Mouse (Mus musculus) small intestine, adult 2 months (tissue): ENCODE measurements around the gene Mb. TPM values are rescaled to one million over a fixed set of nuclear protein-coding genes. Genes with fewer than 3 reads are reported as not detected.

Experiments used
- H3K27ac ChIP-seq: fragments of 200-500 bp; 2 replicates; pipeline ENCODE4 v1.5.1; 2012; ENCODE audit warnings: low read depth, low read length, control low read depth, inconsistent platforms; ENCODE audit not compliant: insufficient read depth
- H3K27me3 ChIP-seq: fragments of 200-500 bp; 2 replicates; pipeline ENCODE4 v1.6.1; 2012; ENCODE audit warnings: mild to moderate bottlenecking, moderate library complexity, low read length, inconsistent platforms; ENCODE audit not compliant: control insufficient read depth, insufficient read depth
- H3K36me3 ChIP-seq: fragments of 200-500 bp; 2 replicates; pipeline ENCODE4 v1.6.1; 2012; ENCODE audit warnings: mild to moderate bottlenecking, low read length, control low read depth, inconsistent platforms; ENCODE audit not compliant: control insufficient read depth, insufficient read depth
- H3K4me1 ChIP-seq: fragments of 200-500 bp; 2 replicates; pipeline ENCODE4 v1.6.1; 2012; ENCODE audit warnings: low read length, inconsistent platforms, mixed read lengths; ENCODE audit not compliant: control insufficient read depth, insufficient read depth, insufficient read length
- H3K4me3 ChIP-seq: fragments of 200-500 bp; 2 replicates; pipeline ENCODE4 v1.5.1; 2012; ENCODE audit warnings: low read depth, mild to moderate bottlenecking, control low read depth, inconsistent platforms, low read length, moderate library complexity
- CTCF ChIP-seq: fragments of 200-500 bp; IDR thresholded peaks from 2 replicates; pipeline ENCODE4 v1.5.1; 2012; ENCODE audit warnings: low read depth, mild to moderate bottlenecking, control low read depth, inconsistent platforms, low read length, moderate library complexity, mixed read lengths; ENCODE audit not compliant: insufficient replicate concordance, insufficient read length; ENCODE audit errors: extremely low read depth
- POLR2A ChIP-seq: fragments of 200-500 bp; IDR thresholded peaks from 2 replicates; pipeline ENCODE4 v1.6.1; 2012; ENCODE audit warnings: low read depth, mild to moderate bottlenecking, control low read depth, inconsistent platforms, low read length, moderate library complexity
- WGBS: fragments of 180-500 bp; shearing (Covaris S2); methylation state at CpG from one replicate; pipeline ENCODE4 v1.1.7; 2018; 5-methylcytosine and 5-hydroxymethylcytosine counted together
- polyA plus RNA-seq: library from polyadenylated mRNA; depleted of rRNA; stranded (reverse); fragments of >200 nt; gene quantifications from 2 replicates; pipeline ENCODE4 v1.2.3, GENCODE M21; 2012

The Mb gene
- polyA plus RNA-seq, 1 experiment, result not detected

DNA sequence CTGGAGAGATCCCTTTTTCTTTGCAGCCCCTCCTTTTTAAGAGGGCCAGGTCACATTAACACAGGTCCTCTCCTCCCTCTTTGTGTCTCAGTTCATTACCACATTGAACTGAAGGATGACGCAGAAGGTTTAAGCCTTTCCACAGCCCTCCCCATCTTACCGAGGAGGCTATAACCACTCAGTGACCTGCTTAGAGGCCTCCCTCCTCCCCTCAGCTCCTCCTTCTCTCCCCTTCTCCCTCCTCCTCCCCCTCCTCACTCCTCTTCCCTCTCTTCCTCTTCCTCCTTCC, 13.5 kb downstream of the Mb start:
- H3K27me3 ChIP-seq, result no peaks in the 10 kb centered on the region
- H3K27ac ChIP-seq, result peak overlapping the region; percentile 92
- 75% methylated on average over 2 of the region's 2 CpGs for WGBS
- peaks cover 10% of the 10 kb centered on the region; the same call in 1 of the 2 replicates for H3K4me1 ChIP-seq
- H3K4me3 ChIP-seq, result no peak overlapping the region
- no peaks in the 10 kb centered on the region for H3K36me3 ChIP-seq
- no peak for TF ChIP-seq CTCF
- TF ChIP-seq POLR2A, result no peak

DNA sequence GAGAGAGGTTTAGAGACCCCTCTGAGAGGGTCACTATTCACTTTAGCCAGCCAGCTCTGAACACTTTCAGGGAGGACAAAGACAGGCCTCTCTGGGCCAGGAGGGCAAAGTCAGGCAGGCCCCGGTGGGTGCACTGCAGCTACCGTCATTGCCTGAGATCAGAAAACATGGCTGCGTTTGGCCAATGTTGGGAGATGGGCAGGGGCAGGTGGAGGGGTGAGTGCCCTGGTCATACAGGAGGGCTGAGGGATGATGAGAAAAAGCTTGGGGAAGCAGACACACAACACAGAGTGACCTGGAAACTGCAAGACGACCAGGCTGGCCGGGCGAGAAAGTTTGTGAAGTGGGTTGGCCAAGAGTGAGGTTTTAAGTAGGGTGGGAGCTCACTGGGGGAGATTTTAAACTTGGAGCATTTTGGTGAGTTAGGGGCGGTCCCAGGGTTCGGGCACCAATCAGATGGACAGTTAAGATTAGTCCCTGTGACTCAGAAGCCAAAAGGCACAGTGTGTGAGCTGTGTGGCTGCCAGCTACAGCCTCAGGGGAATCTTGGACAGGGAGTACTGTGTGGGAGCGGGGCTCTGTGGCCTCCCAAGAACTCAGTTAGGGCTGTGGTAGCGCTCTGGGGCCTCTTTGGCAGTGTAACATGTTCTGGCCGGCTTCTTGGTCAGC, 14.0 kb downstream of the Mb start:
- Histone ChIP-seq H3K27ac (peak overlapping the region; percentile 92), H3K36me3 (no peaks in the 10 kb centered on the region), H3K4me1 (peaks cover 10% of the 10 kb centered on the region; the same call in 1 of the 2 replicates), H3K27me3 (no peaks in the 10 kb centered on the region), H3K4me3 (no peak overlapping the region)
- TF ChIP-seq POLR2A, result no peak
- no peak for TF ChIP-seq CTCF
- 81% methylated on average over 11 of the region's 11 CpGs for WGBS

DNA sequence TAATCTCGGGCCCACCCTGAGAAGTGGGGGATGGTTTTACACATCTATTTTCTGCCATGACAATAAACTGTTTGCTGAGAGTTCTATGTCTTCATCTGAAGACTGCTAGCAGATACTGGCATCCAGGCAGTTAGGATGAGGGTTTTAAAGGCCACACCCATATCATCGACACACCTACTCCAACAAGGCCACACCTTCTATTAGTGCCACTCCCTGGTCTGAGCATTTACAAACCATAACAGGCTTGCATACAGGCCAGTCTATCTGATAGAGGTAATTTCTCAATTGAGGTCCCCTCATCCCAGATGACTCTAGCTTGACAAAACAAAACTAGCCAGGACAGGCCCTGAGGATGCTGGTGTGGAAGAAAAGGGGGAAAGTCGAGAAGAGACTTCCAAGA, 14.8 kb downstream of the Mb start:
- peaks cover 10% of the 10 kb centered on the region; the same call in 1 of the 2 replicates for H3K4me1 ChIP-seq
- H3K27ac ChIP-seq, result no peak overlapping the region
- H3K36me3 ChIP-seq, result no peaks in the 10 kb centered on the region
- H3K4me3 ChIP-seq, result no peak overlapping the region
- H3K27me3 ChIP-seq, result no peaks in the 10 kb centered on the region
- WGBS, result 56% methylated on average over 3 of the region's 3 CpGs
- TF ChIP-seq CTCF, result no peak
- TF ChIP-seq POLR2A, result no peak

DNA sequence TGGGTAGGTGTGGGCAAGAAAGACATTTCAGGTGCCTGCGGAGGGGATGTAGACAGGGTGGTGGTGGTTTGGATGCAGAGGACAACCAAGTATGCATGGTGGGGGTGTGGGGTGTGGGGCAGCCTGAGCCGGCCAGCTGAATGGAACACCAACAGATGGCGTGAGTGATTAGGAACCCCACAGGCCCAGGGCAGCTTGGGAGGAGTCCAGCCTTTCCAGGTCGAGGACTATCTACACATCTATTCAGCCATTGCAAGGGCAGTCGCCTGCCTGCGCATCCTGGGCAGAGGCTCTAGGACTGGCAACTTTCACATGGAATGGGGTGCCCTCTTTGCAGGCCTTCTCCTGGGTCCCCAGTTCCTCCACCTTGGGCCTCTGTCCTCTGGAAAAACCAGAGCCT, 15.9 kb downstream of the Mb start:
- Histone ChIP-seq H3K4me1 (peaks cover 10% of the 10 kb centered on the region; the same call in 1 of the 2 replicates), H3K36me3 (no peaks in the 10 kb centered on the region), H3K27ac (no peak overlapping the region), H3K27me3 (no peaks in the 10 kb centered on the region), H3K4me3 (no peak overlapping the region)
- WGBS, result 84% methylated on average over 6 of the region's 6 CpGs
- TF ChIP-seq POLR2A, result no peak
- no peak for TF ChIP-seq CTCF

DNA sequence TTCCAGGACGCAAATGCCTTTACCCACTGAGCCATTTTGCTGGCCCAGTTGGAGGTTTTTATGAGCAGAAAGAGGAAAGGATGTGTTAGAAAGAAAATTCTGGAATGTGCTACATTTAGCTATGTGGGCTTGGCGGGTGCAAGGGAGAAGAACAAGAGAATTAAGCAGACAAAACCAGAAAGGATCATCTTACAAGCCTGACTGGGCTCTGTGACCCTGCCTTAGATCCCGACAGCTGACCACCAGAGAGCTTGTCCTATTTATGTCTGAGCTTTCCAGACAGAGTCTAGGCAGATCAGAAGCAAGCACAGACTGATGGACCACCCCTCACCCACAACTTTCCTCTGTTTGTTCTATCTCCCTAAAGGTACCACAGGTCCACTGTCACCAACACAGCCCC, 19.2 kb downstream of the Mb start:
- 79% methylated on average over 3 of the region's 3 CpGs for WGBS
- TF ChIP-seq CTCF (no peak), POLR2A (no peak)
- Histone ChIP-seq H3K27me3 (no peaks in the 10 kb centered on the region), H3K36me3 (no peaks in the 10 kb centered on the region), H3K4me3 (no peak overlapping the region), H3K27ac (no peak overlapping the region), H3K4me1 (peaks cover 4% of the 10 kb centered on the region; the same call in 1 of the 2 replicates)

DNA sequence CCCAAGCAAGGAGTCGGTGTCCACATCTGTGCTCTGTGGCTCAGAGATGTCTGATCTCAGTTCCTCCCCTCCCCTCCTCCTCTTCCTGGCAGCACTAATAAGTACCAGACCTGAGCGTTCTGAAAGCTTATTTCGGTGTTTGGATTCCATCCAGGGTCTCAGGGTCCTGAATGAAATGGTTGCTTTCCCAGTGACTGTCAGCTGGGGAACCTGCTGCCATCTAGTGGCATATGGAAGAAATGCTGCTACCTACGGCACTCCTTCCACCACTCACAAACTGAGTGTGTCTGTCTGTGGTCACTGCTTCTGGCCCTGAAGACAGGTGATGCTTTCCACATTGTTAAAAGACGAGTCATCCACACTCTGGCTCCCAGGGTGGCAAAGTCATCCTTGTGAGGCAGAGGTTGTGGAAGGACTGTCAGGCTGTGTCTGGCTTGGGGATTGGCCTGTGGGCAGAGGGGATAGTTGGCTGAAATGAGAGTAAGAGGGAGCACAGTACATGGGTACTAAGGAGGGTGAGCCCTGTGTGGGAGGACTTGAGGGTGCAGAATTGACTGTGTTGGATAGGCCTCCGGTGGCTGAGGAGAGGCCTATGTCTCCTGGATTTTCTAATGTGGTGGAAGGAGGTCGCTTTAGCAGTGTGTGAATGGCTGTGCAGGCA, 21.0 kb downstream of the Mb start:
- no peaks in the 10 kb centered on the region for H3K27me3 ChIP-seq
- H3K36me3 ChIP-seq, result no peaks in the 10 kb centered on the region
- WGBS, result 33% methylated on average over 7 of the region's 7 CpGs
- TF ChIP-seq POLR2A (no peak; the same call in 1 of the 2 replicates), CTCF (peak; percentile 87; the same call in 1 of the 2 replicates)
- no peak overlapping the region for H3K27ac ChIP-seq
- H3K4me3 ChIP-seq, result no peak overlapping the region
- H3K4me1 ChIP-seq, result no peaks in the 10 kb centered on the region

DNA sequence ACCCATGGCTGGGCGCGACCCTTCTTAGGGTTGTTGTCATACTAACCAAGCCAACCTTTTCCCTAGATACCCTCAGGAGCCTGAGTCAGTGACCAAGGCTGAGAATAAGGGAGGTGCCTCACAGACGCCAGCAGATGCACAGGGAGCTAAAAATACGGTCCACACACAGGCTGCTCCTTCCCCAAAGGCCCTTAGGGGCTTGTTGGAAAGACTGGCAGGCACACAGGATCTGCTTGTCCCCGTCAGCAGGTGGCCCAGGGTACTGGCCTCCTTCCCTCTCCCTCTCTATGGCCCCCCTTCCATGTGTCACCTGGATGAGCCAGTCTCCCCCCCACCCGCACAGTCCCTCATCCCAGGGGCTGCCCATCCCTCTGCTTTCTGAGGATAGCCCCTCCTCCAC, 22.8 kb downstream of the Mb start:
- Histone ChIP-seq H3K36me3 (no peaks in the 10 kb centered on the region), H3K27ac (no peak overlapping the region), H3K4me3 (no peak overlapping the region), H3K27me3 (no peaks in the 10 kb centered on the region), H3K4me1 (no peaks in the 10 kb centered on the region)
- TF ChIP-seq POLR2A, result no peak
- 74% methylated on average over 6 of the region's 6 CpGs for WGBS
